Mouse (Mus musculus) testis, adult 2 months (tissue): Measurements from ENCODE around the gene Enpp3.

Experiments used
- CTCF ChIP-seq: fragments of 200-500 bp; IDR thresholded peaks from 2 replicates; pipeline ENCODE4 v1.5.1; 2012; ENCODE audit warnings: low read depth, mild to moderate bottlenecking, inconsistent platforms, low read length, moderate library complexity; ENCODE audit not compliant: control insufficient read depth, insufficient read depth, insufficient replicate concordance
- POLR2A ChIP-seq: fragments of 200-500 bp; IDR thresholded peaks from 2 replicates; pipeline ENCODE4 v1.6.1; 2012; ENCODE audit warnings: low read depth, mild to moderate bottlenecking, inconsistent platforms, low read length, moderate library complexity; ENCODE audit not compliant: control insufficient read depth

GRCm38 (mm10) chr10:24824621-24825020 lies 18.0 kb downstream of the Enpp3 start:
- no peak for TF ChIP-seq POLR2A
- no peak for TF ChIP-seq CTCF
